9 mouse cellular contexts compared by ENCODE assay signal in genomic region chr12:76376649-76377048, GRCm38 (mm10). TPM values are rescaled to one million over a fixed set of nuclear protein-coding genes. Genes with fewer than 3 reads are reported as not detected.
DNase-seq lines count a peak whose midpoint lies in the region; ATAC-seq and TF ChIP-seq lines count a peak whose summit lies in the region.
"Had no signal": no experiment of that assay in that cellular context is flagged by ENCODE, and none has a peak within 500 bp of the region (broad histone marks: within the 10 kb centered on the region; RNA-seq: fewer than 3 reads in every experiment).

No protein-coding gene starts in this region.

- peak; percentile 16 for DNase-seq in hindbrain, embryonic 10.5 days (ENCODE audit: low spot score)
- DNase-seq in CD4-positive, CD25-positive, alpha-beta regulatory T cell, adult 2 months (ENCODE audit: low read depth, low spot score) = peak; percentile 88
- peak; percentile 34 for DNase-seq in NIH3T3 (ENCODE audit: low read depth)
- DNase-seq in kidney, postnatal 36 days = peak; percentile 36 to 48
- DNase-seq in urinary bladder, adult 2 months (ENCODE audit: low spot score) = no peak
- DNase-seq in layer of hippocampus, adult 9-11 months = no peak

- ATAC-seq in hindbrain, embryonic 13.5 days (ENCODE audit: low FRiP score) = no peak

- WGBS in hindbrain, embryonic 10.5 days = 45% methylated on average over 7 of the region's 7 CpGs
- 35% methylated on average over 7 of the region's 7 CpGs for WGBS in hindbrain, embryonic 13.5 days
- 36% methylated on average over 7 of the region's 7 CpGs for WGBS in small intestine, adult 2 months

- no peaks in the 10 kb centered on the region for H3K9me3 ChIP-seq in hindbrain, embryonic 10.5 days
- H3K9me3 ChIP-seq in hindbrain, embryonic 13.5 days = no peaks in the 10 kb centered on the region

- peak; percentile 61; the same call in 1 of the 2 replicates for TF ChIP-seq CTCF in small intestine, adult 2 months (IDR thresholded peaks at IDR 0.05; ENCODE audit: extremely low read depth, insufficient read length, insufficient replicate concordance, low read depth, low read length)

- H3K36me3 ChIP-seq in hindbrain, embryonic 10.5 days = peaks cover 13% of the 10 kb centered on the region; the same call in 1 of the 2 replicates
- no peaks in the 10 kb centered on the region for H3K36me3 ChIP-seq in hindbrain, embryonic 13.5 days
- no peaks in the 10 kb centered on the region for H3K36me3 ChIP-seq in small intestine, adult 2 months (ENCODE audit: control insufficient read depth, insufficient read depth, low read length)

- H3K9ac ChIP-seq in hindbrain, embryonic 13.5 days = no peak overlapping the region

- no peak overlapping the region for H3K4me3 ChIP-seq in hindbrain, embryonic 10.5 days
- H3K4me3 ChIP-seq in hindbrain, embryonic 13.5 days = no peak overlapping the region
- H3K4me3 ChIP-seq in small intestine, adult 2 months (ENCODE audit: low read depth, low read length) = no peak overlapping the region
- H3K4me3 ChIP-seq: erythroblast, embryonic 14.5 days had no signal

- H3K4me1 ChIP-seq in hindbrain, embryonic 10.5 days (replicated peaks) = peaks cover 35% of the 10 kb centered on the region
- H3K4me1 ChIP-seq in hindbrain, embryonic 13.5 days (replicated peaks) = peaks cover 14% of the 10 kb centered on the region
- peaks cover 7% of the 10 kb centered on the region; the same call in 1 of the 2 replicates for H3K4me1 ChIP-seq in small intestine, adult 2 months (ENCODE audit: control insufficient read depth, insufficient read depth, insufficient read length, low read length)

- no peak overlapping the region for H3K27ac ChIP-seq in hindbrain, embryonic 10.5 days
- H3K27ac ChIP-seq in hindbrain, embryonic 13.5 days = no peak overlapping the region
- no peak overlapping the region for H3K27ac ChIP-seq in small intestine, adult 2 months (ENCODE audit: insufficient read depth, low read depth, low read length)

- no peak overlapping the region for H3K4me2 ChIP-seq in hindbrain, embryonic 13.5 days

- no peak for TF ChIP-seq POLR2A in small intestine, adult 2 months (IDR thresholded peaks at IDR 0.05; ENCODE audit: low read depth, low read length)

- no peaks in the 10 kb centered on the region for H3K27me3 ChIP-seq in hindbrain, embryonic 10.5 days (ENCODE audit: insufficient read depth, poor library complexity, severe bottlenecking)
- H3K27me3 ChIP-seq in hindbrain, embryonic 13.5 days = no peaks in the 10 kb centered on the region
- no peaks in the 10 kb centered on the region for H3K27me3 ChIP-seq in small intestine, adult 2 months (ENCODE audit: control insufficient read depth, insufficient read depth, low read length)

RNA-seq across cellular contexts. Expression of gene Zbtb1, which starts 6.6 kb away (rescaled TPM):
- polyA plus RNA-seq in hindbrain, embryonic 10.5 days (2016; fragmentation: Nextera tagmentation; extraction: Ambion mirVana) = 5.6 and 7.9 TPM in 2 replicates
- 4.3 and 4.4 TPM in 2 replicates for polyA plus RNA-seq in hindbrain, embryonic 13.5 days (2015; fragmentation: Nextera tagmentation; extraction: Ambion mirVana)
- polyA plus RNA-seq in small intestine, adult 2 months (2012; rRNA removed) = 0.55 and 0.89 TPM in 2 replicates
- polyA plus RNA-seq in urinary bladder, adult 2 months (2012; rRNA removed) = 5.9 and 6.3 TPM in 2 replicates

RNA-seq across cellular contexts. Expression of gene Zbtb25, which starts 7.2 kb away (rescaled TPM):
- 16.5 and 17.9 TPM in 2 replicates for polyA plus RNA-seq in hindbrain, embryonic 10.5 days (2016; fragmentation: Nextera tagmentation; extraction: Ambion mirVana)
- polyA plus RNA-seq in hindbrain, embryonic 13.5 days (2015; fragmentation: Nextera tagmentation; extraction: Ambion mirVana) = 14.9 and 16.0 TPM in 2 replicates
- polyA plus RNA-seq in small intestine, adult 2 months (2012; rRNA removed) = 1.4 and 2.2 TPM in 2 replicates
- polyA plus RNA-seq in urinary bladder, adult 2 months (2012; rRNA removed) = 11.2 and 13.5 TPM in 2 replicates

RNA-seq across cellular contexts. Expression of gene Hspa2, which starts 27.3 kb away (rescaled TPM):
- 9.5 and 9.8 TPM in 2 replicates for polyA plus RNA-seq in hindbrain, embryonic 10.5 days (2016; fragmentation: Nextera tagmentation; extraction: Ambion mirVana)
- 7.1 and 8.3 TPM in 2 replicates for polyA plus RNA-seq in hindbrain, embryonic 13.5 days (2015; fragmentation: Nextera tagmentation; extraction: Ambion mirVana)
- 3.7 and 8.9 TPM in 2 replicates for polyA plus RNA-seq in small intestine, adult 2 months (2012; rRNA removed)
- 52.9 and 65.7 TPM in 2 replicates for polyA plus RNA-seq in urinary bladder, adult 2 months (2012; rRNA removed)

RNA-seq across cellular contexts. Expression of gene Ppp1r36, which starts 40.7 kb away (rescaled TPM):
- 1.1 and 1.5 TPM in 2 replicates for polyA plus RNA-seq in hindbrain, embryonic 10.5 days (2016; fragmentation: Nextera tagmentation; extraction: Ambion mirVana)
- 0.84 and 2.2 TPM in 2 replicates for polyA plus RNA-seq in hindbrain, embryonic 13.5 days (2015; fragmentation: Nextera tagmentation; extraction: Ambion mirVana)
- polyA plus RNA-seq in small intestine, adult 2 months (2012; rRNA removed) = not detected in 2 replicates
- polyA plus RNA-seq in urinary bladder, adult 2 months (2012; rRNA removed) = 11.8 TPM in 2 replicates
- polyA plus RNA-seq: erythroblast, embryonic 14.5 days had no signal

RNA-seq across cellular contexts. Expression of gene Akap5, which starts 52.0 kb away (rescaled TPM):
- 3.7 and 4.0 TPM in 2 replicates for polyA plus RNA-seq in hindbrain, embryonic 10.5 days (2016; fragmentation: Nextera tagmentation; extraction: Ambion mirVana)
- polyA plus RNA-seq in hindbrain, embryonic 13.5 days (2015; fragmentation: Nextera tagmentation; extraction: Ambion mirVana) = 7.4 and 7.9 TPM in 2 replicates
- 0.04 TPM in 1 of 2 replicates, not detected in the other for polyA plus RNA-seq in small intestine, adult 2 months (2012; rRNA removed)
- 4.6 and 7.6 TPM in 2 replicates for polyA plus RNA-seq in urinary bladder, adult 2 months (2012; rRNA removed)

Comparison
In these comparisons a context has a peak if more than half of its experiments do, and no peak if none do; other contexts are left out.
1. DNase-seq: peak in hindbrain, embryonic 10.5 days (single experiment), CD4-positive, CD25-positive, alpha-beta regulatory T cell, adult 2 months (single experiment), NIH3T3 (single experiment) and kidney, postnatal 36 days (2 of 2); none in urinary bladder, adult 2 months (single experiment) and layer of hippocampus, adult 9-11 months (single experiment).